Mouse (Mus musculus) right cerebral cortex, postnatal 36 days (tissue): ENCODE data around the gene Btbd6.
A peak's percentile ranks its signal among the peaks of the same experiment; 100 is the strongest.

Source experiments
- DNase-seq, 2 experiments: peaks; one replicate each; pipeline ENCODE4 v3.0.0; 2022; ENCODE audit warnings: low spot score in 2 of 2, mixed read lengths in 1 of 2

Gene Btbd6

DNA sequence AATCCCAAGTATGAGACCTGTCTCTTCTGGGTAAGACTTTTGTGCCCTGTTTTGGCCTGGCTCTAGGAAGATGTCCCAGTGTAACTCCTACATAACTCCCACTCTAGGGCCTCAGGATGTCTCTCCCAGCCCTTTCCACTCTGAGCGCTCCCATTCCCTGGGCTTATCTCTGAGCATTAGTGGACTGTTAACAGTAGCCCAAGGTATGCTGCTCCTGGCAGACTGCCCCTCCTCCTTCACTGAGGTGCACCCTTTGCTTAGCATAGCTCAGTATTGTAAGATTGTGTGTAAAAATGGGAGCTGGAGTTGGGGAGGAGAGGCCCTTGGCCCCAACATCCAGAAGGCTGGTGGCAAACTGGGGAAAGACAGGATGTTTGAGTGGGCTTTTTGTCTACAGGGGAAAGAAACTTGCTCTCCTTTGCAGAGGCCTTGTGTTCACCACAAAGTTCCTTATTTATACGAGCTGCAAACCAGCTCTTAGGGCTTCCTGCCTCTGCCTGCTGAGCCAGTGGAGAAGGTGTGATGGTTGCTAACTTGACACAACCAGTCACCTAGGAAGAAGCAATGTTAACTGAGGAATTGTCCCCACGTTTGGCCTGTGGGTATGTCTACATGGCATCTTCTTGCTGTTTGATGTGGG is 23.2 kb upstream of the Btbd6 start:
- DNase-seq = no peak

DNA sequence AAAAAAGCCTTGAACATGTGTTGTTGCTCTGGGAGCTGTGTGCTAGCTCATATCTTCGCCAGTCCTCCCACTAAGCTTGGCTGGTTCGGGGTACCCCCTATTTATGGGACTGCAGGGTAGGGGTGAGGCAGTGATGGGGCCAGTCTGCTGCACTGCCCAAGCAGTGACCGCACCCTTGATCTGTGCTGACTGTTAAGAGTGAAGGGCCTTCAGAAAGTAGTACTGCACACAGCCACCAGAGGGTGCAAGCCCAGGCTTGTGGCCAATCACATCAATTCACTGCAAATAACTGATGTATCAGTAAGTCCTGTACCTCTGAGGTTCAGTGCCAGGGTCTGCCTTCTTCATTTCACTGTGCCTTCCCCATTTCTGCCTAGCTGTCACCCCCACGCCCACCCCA is 20.5 kb upstream of the Btbd6 start:
- peak; percentile 57 to 61 for DNase-seq

DNA sequence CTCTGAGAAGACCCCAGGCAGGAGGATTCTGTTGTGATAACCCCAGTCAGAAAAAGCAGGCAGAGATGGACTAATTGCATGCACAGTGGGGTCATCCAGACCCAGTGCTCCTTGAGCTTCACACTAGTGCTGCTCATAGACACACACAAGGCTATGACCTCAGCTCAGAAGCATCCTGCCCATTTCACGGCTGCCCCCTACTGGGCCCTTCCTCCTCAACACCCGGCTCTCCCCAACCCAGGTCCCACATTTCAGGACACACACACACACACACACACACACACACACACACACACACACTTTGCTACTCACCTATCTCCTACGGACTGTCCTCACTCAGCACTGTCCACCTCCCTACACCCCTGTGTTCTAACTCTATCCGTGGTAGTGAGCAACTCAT is 18.0 kb upstream of the Btbd6 start:
- DNase-seq = no peak

DNA sequence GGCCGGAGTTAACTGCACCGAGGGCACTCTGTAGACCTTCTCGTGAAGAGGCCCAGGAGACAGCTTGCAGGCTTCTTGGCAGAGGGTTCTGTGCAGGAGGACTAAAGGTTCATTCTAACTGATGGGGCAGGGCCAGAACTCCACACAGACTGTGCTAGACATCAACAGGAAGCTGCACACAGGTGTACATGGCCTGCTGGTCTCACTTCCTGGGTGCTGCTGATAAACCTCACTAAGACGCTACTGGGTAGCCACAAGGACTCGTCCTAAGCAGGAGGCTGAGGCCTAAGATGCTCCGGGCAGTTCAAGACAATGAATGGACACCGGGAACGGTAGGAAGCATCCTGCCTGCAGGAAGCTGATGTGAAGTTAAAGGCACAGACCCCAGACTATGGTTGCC is 16.9 kb upstream of the Btbd6 start:
- DNase-seq = no peak

DNA sequence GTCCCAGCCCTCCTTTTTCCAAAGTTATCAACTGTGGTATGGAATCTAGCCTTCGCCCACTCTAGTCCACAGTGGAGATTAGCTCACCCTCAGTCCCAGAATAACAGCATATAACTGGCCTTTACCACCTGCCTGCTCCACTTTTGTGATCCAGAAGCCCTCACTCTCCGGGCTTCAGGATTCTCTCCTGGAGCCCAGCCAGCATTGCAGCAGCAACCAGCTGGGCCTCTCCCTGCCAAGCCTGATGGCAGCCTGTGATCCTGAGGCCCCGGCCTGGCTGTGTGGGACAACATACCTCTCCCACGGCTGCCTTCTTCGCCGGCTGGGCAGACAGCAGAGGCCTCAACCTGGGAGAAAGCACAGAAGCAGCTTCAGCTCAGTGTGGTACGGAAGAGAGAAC is 14.9 kb upstream of the Btbd6 start:
- DNase-seq = no peak

DNA sequence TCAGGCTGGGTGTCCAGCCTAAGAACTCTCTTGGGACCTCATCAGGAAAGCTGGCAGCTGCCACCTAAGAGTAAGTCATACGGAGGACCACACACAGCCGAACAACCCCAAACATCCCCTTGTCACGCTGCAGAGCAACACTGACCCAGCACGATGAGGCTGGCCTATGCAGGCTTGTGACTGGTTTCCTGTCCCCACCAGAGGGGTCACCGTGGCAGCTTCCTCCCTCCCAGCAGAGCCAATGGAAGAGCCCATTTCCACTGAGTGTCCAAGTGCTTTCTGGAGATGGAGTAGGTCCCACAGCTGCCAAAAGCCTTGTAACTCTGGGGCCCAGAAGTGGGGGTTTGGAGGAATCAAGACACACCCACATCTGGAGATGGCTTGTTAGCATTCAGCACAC is 14.4 kb upstream of the Btbd6 start:
- DNase-seq = no peak

DNA sequence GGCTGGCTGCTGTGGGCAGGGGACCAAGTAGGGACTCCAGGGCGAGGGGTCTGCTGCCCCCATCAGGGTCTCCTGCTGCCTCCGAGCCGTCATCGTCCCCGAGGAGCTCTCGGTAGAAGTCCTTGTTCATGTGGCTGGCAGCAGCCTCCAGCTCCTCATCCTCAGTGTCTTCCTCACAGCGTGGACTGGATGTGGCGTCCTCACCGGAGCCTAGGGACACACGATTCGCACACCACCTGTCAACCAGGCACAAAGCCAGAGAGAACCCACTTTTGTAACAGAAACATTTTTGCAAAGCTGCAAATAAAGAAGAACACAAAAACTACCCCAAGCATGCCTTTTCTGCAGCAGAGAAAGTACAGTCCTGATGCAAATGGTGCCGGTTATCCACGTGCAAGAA is 10.5 kb upstream of the Btbd6 start:
- DNase-seq = no peak

DNA sequence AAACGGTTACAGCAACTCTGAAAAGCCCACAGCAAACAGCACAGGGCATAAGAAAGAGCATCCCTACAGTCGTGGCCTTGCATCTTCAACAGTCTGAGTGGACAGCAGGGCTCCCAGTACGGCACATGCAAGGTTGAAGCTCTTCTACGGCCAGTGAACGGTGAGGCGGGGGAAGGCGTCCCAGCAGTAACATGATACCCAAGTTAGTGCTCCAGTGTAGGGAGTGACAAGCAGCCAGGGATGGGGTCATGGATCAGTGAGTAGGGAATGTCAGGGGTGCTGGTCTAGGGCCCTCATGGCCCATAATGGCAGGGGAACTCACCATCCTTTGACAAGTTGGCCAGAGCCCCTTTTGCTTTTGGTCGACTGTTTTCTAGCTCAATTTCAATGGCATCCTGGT is 7.3 kb upstream of the Btbd6 start:
- DNase-seq = no peak

DNA sequence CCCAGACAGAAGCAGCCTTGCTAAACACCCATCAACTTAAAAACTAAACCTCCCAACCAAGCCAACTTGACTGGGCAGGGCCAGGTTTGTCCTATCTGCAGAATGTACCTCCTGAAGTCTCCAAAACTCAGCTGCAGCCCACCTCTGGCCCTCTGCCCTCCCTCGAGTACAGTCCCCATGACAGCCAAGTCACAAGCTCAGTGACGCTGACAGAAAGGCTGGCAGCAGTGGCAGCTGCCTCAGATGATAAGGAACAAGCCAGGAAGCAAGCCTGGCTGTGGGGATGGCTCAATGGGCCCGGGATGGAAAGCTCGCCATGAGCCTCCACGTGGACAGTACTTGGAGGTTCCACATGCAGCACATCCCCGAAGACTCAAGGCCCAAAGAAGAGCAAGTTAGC is 6.7 kb upstream of the Btbd6 start:
- DNase-seq = no peak

DNA sequence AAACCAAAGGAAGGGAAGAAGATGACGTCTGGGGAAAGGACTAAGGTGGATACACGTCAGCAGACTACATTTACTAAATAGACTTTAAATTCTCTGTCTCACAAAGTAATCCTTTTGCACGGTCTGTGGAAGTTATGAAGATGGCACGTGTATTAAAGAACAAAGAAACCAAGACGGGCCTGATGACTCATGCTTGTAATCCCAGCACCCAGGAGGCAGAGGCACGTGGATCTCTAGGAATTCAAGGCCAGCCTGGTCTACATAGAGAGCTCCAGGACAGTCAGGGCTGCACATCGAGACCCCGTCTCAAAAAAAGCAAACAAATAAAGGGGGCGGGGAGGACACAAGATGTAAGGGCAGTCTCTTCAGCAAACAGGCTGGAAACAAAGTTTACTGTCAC is 1.5 kb upstream of the Btbd6 start:
- DNase-seq = no peak

DNA sequence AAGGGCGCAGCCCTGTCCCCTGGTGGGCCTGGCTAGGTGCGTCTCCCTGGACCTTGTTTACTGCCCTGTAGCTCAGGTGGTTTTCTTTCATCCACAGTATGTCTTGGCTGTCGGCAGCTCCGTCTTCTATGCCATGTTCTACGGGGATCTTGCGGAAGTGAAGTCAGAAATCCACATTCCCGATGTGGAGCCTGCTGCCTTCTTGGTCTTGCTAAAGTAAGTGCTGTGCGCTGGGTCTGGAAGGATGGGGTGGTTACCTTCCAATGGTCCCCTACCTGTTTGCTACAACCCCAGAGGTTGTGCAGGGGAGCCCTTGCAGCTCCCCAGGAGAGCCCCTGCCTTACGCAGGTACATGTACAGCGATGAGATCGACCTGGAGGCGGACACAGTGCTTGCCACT is 874 bp downstream of the Btbd6 start:
- no peak for DNase-seq

DNA sequence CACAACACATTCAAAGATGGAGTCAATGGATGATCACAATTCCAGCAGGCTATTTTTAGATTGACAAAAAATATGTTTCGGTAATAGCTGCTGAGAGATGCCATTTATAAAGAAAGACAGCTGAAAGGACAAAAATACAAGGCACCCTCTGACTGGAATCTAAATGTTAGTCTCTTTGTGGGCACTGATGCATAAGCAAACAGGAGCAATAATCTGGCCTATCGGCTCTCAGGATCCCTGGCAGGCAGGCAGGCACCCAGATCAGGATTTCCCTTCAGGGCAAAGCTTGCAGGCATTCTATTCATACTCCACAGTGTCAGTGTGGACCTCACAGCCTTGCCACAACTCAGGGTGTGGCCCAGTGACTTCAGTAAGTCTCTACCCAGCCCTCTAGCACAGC is 5.7 kb downstream of the Btbd6 start:
- no peak for DNase-seq

DNA sequence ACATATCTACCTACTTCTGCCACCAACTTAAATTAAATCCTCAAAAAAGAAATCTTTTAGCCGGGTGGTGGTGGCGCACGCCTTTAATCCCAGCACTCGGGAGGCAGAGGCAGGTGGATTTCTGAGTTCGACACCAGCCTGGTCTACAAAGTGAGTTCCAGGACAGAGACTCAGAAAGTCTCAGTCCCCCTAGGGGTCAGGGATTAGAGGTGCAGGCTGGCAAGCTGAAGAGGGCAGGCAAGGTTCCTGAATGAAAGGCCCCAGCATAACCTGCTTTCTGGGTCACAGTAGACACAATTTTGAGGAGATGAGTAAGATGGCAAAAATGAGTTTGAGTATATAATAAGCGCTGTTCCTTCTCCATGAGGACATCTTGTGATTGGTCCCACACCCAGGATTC is 9.1 kb downstream of the Btbd6 start:
- DNase-seq = no peak

DNA sequence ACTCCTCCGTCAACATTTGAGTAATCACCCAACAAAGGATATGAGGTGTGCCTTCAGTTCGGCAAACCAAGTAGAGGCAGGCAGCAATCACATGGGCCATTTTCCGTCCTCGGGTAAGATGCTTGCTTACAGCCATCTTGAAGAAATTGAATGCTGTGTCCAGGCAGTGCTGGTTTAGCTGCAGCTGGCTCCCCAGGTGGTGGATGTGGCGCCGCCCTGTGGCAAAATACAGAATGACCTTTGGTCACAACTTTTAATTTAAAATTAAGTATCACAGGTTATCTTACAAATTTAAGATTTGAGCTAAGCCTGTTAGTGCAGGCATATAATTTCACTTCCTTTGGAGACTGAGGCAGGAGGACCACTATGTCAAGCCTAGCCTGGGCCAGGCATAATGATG is 11.6 kb downstream of the Btbd6 start:
- DNase-seq = no peak

DNA sequence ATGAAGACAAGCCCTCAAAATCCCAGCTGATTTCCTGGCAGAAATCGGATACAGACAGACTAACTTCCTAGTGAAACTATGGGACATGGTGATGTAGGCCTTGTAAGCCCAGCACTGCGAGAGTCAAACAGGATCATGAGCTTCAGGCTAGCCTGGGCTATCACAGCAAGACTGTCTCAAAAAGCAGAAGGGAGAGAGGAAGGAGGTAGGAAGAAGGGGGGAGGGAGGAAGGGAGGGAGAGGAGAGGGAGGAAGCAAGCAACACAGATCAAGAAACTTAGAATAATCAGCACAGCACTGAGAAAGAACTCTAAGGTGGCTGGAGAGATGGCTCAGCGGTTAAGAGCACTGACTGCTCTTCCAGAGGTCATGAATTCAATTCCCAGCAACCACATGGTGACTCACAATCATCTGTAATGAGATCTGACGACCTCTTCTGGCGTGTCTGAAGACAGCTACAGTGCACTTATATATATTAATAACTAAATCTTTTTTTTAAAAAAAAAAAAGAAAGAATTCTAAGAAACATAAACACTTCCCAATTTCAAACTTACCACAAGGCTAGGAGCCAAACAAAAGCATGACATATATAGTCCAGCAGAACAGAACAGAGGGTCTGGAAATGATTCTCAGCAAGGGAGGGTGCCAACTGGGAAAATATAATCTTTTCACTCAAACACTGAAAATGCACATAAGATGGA is 14.6 kb downstream of the Btbd6 start:
- no peak for DNase-seq

DNA sequence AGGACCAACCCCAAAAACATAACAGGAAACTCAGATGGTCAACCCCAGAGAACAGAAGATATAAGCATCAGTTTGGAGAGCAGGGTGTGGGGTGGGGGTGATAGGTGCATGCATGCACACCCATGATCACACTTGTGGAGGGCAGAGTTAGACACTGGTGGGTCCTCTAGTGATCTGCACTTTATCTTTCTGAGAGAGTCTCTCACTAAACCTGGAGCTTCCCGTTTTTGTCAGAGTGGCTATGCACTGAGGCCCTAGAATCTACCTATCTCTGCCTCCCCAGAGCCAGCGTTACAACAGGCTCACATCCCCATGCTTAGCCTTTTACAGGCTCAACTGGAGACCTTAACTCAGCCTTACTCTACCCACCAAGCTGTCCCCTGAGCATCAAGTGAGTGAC is 15.2 kb downstream of the Btbd6 start:
- no peak for DNase-seq

DNA sequence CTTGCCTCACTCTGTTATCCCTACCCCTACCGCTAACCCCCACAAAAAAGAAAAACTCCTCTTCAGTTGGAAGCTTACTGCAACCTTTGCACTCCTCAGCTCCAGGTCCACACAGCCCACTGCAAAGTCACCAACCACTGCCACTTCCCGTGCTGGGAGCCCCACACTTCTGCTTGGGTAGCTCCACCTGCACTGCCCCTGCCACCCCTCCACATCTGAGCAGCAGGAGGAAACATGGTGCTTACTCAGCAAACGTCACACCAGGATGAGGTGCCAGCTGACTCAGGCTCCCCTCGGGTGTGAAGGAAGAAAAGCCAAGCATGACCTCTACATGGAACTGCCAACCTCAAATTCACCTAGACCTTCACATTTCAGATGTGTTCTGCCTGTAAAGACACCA is 17.9 kb downstream of the Btbd6 start:
- no peak for DNase-seq

DNA sequence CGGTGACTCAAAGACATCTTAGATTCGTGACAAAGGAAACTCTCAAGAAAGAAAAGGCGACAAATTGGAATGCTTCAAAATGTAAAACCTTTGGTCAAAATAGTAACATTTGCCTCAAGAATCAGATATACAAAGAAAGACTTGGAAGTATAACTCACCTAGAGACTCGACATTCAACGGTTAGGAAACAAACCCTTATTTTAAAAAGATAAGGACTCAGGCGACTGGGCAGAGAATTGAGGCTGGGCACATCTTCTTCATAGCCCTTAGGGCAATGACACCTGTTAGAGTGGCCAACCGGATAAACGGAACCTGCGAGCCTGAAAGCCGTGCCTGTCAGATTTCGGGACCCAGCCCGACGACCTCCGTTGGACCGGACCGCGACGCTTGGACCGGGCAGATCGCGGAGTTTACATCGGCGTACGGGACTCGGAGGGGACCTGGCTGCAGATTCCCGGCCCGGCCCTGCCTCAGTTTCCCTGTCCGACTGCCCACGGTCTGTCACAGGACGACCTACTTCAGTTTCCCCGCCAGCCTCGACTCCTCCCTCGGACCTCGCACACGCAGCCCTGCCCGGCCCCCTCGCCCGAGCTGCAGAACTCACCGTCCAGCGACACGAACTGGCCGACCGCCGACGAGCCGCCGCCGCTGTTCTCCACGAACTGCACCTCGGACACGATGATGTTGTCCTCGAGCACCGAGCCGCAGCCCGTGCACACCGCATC is 23.4 kb downstream of the Btbd6 start:
- peak in 1 of 2 experiments; percentile 32 for DNase-seq

DNA sequence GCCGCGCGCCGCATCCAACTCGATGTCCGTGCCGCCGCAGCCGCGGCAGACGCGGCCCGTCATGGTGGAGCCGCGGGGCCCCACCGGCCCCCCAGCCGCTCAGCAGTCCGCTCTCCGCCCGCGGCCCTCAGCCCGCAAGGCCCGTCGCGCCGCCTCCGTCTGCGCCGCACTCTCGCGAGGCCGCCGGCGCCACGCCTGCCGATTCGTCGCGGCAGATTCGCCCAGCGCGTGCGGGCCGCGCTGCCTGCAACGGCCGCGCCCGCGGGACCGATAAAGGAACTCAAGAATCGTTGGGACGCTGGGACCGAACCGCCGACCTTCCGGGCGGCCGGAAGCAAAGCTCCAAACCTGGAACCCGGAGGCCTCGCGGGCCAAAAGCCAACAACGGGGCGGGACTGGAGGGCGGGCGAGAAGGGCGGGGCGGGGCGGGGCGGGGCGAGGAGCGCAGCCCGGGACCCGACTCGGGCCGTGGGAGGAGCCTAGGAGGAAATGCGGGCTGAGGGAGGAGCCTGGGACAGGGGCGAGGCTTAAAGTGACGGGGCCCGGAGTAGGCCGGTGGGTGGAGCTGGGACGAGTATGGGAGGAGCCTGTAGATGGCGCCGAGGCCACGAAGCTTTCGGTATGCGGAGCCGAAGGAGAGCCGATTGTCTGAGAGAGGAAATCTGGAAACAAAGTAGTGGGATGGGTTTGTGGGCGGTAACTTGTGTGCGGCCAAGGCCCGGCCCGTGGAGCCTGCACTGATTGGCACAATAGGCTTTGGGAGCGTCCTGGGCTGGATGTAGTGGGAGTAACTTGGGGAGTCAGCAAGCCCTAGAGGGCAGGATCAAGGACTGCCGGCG is 24.2 kb downstream of the Btbd6 start, which contains the start of gene Brf1:
Brf1 (minus strand) TSS at position 411 of the 839 bp plus-strand sequence.
- peak; percentile 91 to 93 for DNase-seq

DNA sequence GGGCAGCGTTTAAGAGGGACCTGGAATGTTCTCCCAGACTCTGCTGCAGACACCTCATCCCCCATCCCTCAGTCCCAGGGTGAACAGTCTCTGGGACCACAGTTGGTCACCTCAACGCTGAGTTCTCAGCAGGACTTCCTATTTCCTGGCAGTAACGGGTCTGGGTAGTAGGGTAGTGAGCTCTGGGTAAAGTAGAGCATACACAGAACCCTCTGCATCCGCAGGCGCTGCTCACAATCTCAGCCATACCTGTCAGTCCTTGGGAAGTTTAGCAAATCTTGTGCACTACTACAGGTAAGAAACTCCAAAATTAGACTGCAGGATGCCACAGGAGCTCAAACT is 24.8 kb downstream of the Btbd6 start:
- DNase-seq = no peak

DNA sequence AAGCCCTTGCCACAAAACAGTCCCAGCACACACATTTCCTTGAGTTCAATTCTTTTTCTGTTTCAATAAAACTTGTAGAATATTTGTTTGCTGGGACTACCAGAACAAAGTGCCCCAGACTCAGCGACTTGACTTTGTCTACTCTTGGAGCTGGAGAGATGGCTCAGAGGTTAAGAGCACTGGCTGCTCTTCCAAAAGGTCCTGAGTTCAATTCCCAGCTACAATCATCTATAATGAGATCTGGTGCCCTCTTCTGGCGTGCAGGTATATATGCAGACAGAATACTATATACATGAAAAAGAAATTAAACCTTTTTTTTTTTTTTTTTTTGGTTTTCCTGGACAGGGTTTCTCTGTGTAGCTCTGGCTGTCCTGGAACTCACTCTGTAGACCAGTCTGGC is 26.4 kb downstream of the Btbd6 start:
- DNase-seq = no peak

DNA sequence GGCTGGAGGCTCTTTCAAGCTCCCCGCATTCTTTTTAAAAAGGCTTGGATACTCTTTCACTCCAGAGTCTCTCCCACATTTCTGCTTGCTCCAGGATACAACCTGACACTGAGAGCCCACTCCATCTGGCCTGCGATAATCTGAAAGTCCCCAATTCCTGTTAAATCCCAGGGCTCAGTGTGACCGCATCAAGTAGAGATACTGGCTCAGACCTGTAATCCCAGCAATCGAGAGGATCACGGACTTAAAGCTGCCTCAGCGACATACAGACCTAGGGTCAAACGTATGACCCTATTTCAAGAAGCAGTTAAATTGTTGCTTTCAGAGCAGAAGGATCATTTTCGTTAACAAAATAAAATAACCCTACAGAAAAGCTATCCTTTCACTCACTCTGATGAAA is 27.7 kb downstream of the Btbd6 start:
- DNase-seq = no peak
